Mouse (Mus musculus) limb, embryonic 15.5 days (tissue): ENCODE results near the gene Alkbh1. TPM values are rescaled to one million over a fixed set of nuclear protein-coding genes. Genes with fewer than 3 reads are reported as not detected.

Source experiments
- ATAC-seq: fragments of 200-750 bp; cut with Nextera tagmentation; 2 replicates; pipeline ENCODE4 v1.8.0; 2017; ENCODE audit warnings: low read depth, moderate TSS enrichment; ENCODE audit not compliant: insufficient number of reproducible peaks, low FRiP score, low TSS enrichment
- H3K27ac ChIP-seq: fragments of 300-500 bp; sonication (generic); 2 replicates; pipeline ENCODE4 v1.5.1; 2015; ENCODE audit warnings: moderate library complexity, mild to moderate bottlenecking, inconsistent platforms
- H3K27me3 ChIP-seq: fragments of 300-500 bp; sonication (generic); 2 replicates; pipeline ENCODE4 v1.6.1; 2015; ENCODE audit warnings: inconsistent platforms
- H3K36me3 ChIP-seq: fragments of 300-500 bp; sonication (generic); 2 replicates; pipeline ENCODE4 v1.6.1; 2015; ENCODE audit warnings: inconsistent platforms
- H3K4me1 ChIP-seq: fragments of 300-500 bp; sonication (generic); 2 replicates; pipeline ENCODE4 v1.6.1; 2015; ENCODE audit warnings: inconsistent platforms
- H3K4me2 ChIP-seq: fragments of 300-500 bp; sonication (generic); 2 replicates; pipeline ENCODE4 v1.6.1; 2015; ENCODE audit warnings: mild to moderate bottlenecking, inconsistent platforms
- H3K4me3 ChIP-seq: fragments of 300-500 bp; sonication (generic); 2 replicates; pipeline ENCODE4 v1.5.1; 2015; ENCODE audit warnings: mild to moderate bottlenecking, inconsistent platforms
- H3K9ac ChIP-seq: fragments of 300-500 bp; sonication (generic); 2 replicates; pipeline ENCODE4 v1.6.1; 2015; ENCODE audit warnings: inconsistent platforms
- H3K9me3 ChIP-seq: fragments of 300-500 bp; sonication (generic); 2 replicates; pipeline ENCODE4 v1.6.1; 2016; ENCODE audit warnings: inconsistent platforms
- WGBS: fragments of 180-500 bp; shearing (Covaris S2); methylation state at CpG from one replicate; pipeline ENCODE4 v1.1.7; 2015; 5-methylcytosine and 5-hydroxymethylcytosine counted together
- polyA plus RNA-seq: library from polyadenylated mRNA; unstranded; fragments of >200 nt; fragmentation: Nextera tagmentation; extraction: Ambion mirVana; gene quantifications from 2 replicates; pipeline ENCODE4 v1.2.1, GENCODE M21; 2015

The Alkbh1 gene
- polyA plus RNA-seq, 1 experiment from 2014 or later: 66.1 TPM

DNA sequence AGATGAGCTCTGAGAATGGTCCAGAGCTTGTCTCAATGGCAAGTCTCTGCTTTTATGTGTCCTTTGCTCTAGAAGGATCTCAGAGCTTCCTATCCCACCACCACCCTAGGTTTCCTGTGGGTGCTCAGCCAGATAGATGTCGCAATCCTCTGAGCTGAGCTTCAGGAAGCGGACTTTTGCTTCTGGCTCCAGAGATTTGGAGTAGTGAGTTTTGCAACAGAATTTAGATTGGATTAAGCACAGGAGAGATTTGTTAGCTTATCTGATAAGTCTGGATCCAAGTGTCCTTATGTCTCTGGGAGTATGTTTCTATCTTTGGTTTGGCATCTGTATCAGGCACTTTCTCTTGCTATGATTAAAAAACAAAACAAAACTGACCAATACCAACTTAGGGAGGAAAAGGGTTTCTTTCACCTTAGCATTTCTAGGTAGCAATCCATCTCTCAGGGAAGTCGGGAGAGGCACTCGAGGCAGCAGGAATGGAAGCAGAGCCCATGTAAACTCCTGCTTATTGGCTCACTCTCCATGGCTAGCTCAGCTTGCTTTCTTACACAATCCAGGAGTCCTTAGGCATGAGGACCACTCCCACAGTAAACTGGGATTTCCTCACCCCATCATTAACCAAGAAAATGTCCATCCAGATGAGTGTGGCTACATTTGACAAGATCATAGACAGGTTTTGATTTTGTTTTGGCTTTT lies 50.2 kb downstream of the Alkbh1 start:
- Histone ChIP-seq H3K9me3 (no peaks in the 10 kb centered on the region), H3K27me3 (no peaks in the 10 kb centered on the region), H3K9ac (no peak overlapping the region), H3K27ac (no peak overlapping the region), H3K4me1 (no peaks in the 10 kb centered on the region), H3K4me3 (no peak overlapping the region), H3K4me2 (no peak overlapping the region), H3K36me3 (no peaks in the 10 kb centered on the region)
- 77% methylated on average over 4 of the region's 4 CpGs for WGBS
- ATAC-seq: no peak

DNA sequence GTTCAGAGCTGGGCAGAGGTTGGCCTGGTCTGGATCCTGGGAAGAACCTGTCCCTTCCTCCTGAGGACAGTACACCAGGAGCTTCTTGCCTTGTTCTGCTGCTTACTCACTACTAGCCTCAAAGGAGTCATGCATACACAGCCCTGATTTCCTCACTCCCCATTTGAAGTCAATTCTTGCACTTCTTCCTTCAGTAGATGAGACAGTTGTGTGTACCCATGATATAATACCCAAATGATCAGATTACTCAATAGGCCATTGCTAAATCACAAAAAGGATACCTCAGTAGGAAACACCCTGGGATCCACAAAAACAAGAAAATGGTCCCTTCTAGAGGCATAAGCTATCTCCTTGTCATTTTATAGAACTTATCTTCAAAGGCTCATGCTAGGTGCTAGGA lies 52.5 kb downstream of the Alkbh1 start:
- no peaks in the 10 kb centered on the region for H3K27me3 ChIP-seq
- no peak for ATAC-seq
- H3K4me1 ChIP-seq: peaks cover 8% of the 10 kb centered on the region
- H3K4me3 ChIP-seq: no peak overlapping the region
- H3K4me2 ChIP-seq: no peak overlapping the region
- H3K9me3 ChIP-seq: no peaks in the 10 kb centered on the region
- no peak overlapping the region for H3K27ac ChIP-seq
- H3K36me3 ChIP-seq: no peaks in the 10 kb centered on the region
- H3K9ac ChIP-seq: no peak overlapping the region

DNA sequence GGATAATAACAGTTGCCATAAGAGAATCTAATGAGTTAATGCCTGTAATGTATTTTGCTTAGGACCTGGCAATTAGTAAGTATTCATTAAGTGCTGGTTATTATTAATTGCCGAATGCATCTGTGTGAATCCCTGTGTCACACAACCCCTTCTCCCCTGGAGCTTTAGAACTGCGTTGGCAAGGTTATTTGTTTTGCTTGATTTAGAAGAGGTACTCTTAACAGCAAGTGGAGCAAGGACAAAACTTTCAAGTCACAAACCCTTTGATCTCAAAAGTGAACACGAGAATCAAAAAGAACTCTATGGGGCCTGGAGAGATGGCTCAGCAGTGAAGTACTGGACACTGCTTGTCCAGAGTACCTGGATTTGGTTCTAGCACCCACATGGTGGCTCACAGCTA lies 54.6 kb downstream of the Alkbh1 start:
- Histone ChIP-seq H3K36me3 (no peaks in the 10 kb centered on the region), H3K4me1 (peaks cover 8% of the 10 kb centered on the region), H3K9me3 (no peaks in the 10 kb centered on the region), H3K9ac (no peak overlapping the region), H3K4me2 (no peak overlapping the region), H3K4me3 (no peak overlapping the region), H3K27ac (no peak overlapping the region), H3K27me3 (no peaks in the 10 kb centered on the region)
- 63% methylated on average over 3 of the region's 3 CpGs for WGBS
- ATAC-seq: no peak

- Histone ChIP-seq H3K27ac (peak within 1 kb of the TSS; percentile 87), H3K36me3 (no peaks in the 10 kb centered on the region), H3K9ac (peak within 1 kb of the TSS; percentile 90), H3K9me3 (no peaks in the 10 kb centered on the region), H3K27me3 (no peaks in the 10 kb centered on the region), H3K4me1 (peaks cover 8% of the 10 kb centered on the region), H3K4me2 (peak within 1 kb of the TSS; percentile 92), H3K4me3 (peak within 1 kb of the TSS; percentile 93)
- under 1% methylated on average over 45 of the region's 45 CpGs for WGBS
- ATAC-seq: peak; percentile 99
These were observed 55.6 kb downstream of the Alkbh1 start, which contains the start of gene Sptlc2 for GRCm38 (mm10) chr12:87388122-87388774. Sptlc2 (minus strand) TSS chr12:87388355.

GRCm38 (mm10) chr12:87387171-87388121 lies 56.4 kb downstream of the Alkbh1 start:
- peak overlapping the region; percentile 87 for H3K27ac ChIP-seq
- under 1% methylated on average over 61 of the region's 65 CpGs for WGBS
- H3K9ac ChIP-seq: peak overlapping the region; percentile 90
- ATAC-seq: no peak
- peak overlapping the region; percentile 93 for H3K4me3 ChIP-seq
- no peaks in the 10 kb centered on the region for H3K9me3 ChIP-seq
- H3K36me3 ChIP-seq: no peaks in the 10 kb centered on the region
- H3K27me3 ChIP-seq: no peaks in the 10 kb centered on the region
- H3K4me1 ChIP-seq: peaks cover 8% of the 10 kb centered on the region
- peak overlapping the region; percentile 92 for H3K4me2 ChIP-seq

DNA sequence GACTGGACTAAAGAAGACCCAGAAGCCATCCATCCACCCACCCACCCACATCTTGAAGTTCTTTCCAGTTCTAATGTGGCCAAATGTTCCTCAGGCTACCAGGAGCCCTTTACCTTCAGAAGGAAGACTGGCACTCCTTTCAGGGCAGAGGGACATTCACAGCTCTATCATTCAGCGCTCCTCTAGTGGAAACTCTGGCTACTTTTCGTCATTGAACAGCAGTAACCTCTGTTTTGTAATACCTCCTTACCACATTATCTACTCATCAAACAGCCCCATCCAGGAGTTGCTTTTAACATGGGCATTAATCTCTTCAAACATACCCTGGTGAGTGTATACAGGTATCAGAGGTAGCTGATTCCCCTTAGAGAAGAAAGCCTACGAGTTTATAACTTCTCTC lies 58.8 kb downstream of the Alkbh1 start:
- ATAC-seq: no peak
- 84% methylated on average over 3 of the region's 3 CpGs for WGBS
- Histone ChIP-seq H3K27me3 (no peaks in the 10 kb centered on the region), H3K9ac (no peak overlapping the region), H3K9me3 (no peaks in the 10 kb centered on the region), H3K4me1 (peaks cover 8% of the 10 kb centered on the region), H3K4me2 (no peak overlapping the region), H3K4me3 (no peak overlapping the region), H3K27ac (no peak overlapping the region), H3K36me3 (no peaks in the 10 kb centered on the region)

- no peak overlapping the region for H3K9ac ChIP-seq
- WGBS: 54% methylated on average over 2 of the region's 2 CpGs
- no peaks in the 10 kb centered on the region for H3K36me3 ChIP-seq
- no peaks in the 10 kb centered on the region for H3K27me3 ChIP-seq
- H3K4me2 ChIP-seq: no peak overlapping the region
- no peak overlapping the region for H3K27ac ChIP-seq
- ATAC-seq: no peak
- H3K9me3 ChIP-seq: no peaks in the 10 kb centered on the region
- H3K4me3 ChIP-seq: no peak overlapping the region
- peaks cover 3% of the 10 kb centered on the region; the same call in 1 of the 2 replicates for H3K4me1 ChIP-seq
These were observed 62.5 kb downstream of the Alkbh1 start for GRCm38 (mm10) chr12:87381380-87381682.

DNA sequence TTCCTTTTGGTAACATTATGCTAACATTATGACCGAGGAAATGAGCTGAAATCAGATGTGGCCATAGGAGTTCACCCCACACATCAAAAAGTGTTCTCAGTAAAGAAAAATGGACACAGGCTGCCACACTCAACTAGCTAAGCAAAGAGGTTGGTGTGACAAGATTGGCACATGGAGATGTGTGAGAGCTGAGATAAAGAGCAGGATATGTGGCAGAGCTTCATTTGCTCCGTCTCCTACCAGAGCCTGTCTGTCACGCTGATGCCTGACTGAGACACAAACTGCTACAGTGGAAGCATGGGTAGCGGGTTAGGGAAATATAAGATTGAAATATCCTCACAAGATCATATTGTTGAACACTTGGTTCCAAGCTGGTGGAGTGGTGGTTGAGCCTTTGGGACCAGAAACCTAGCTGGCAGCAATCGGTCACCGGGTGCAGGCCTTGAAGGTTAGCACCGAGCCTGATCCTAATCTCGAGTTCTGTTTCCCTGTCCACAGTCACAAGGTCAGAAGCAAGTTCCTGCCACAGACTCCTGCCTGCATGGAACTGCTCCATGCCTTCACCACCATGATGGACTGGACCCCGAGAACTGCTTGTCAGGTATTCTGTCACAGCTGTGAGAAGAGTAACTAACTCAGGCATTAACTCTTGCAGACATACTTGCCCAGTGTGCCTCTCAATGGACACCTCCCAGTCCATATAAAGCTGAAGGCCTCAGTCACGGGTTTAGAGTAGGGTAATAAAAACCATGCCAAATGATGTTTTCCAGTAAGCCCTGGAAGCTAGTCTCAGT lies 63.0 kb downstream of the Alkbh1 start:
- no peaks in the 10 kb centered on the region for H3K27me3 ChIP-seq
- peaks cover 3% of the 10 kb centered on the region; the same call in 1 of the 2 replicates for H3K4me1 ChIP-seq
- no peak overlapping the region for H3K4me2 ChIP-seq
- H3K27ac ChIP-seq: no peak overlapping the region
- H3K9me3 ChIP-seq: no peaks in the 10 kb centered on the region
- no peak for ATAC-seq
- no peak overlapping the region for H3K4me3 ChIP-seq
- H3K9ac ChIP-seq: no peak overlapping the region
- 82% methylated on average over 10 of the region's 10 CpGs for WGBS
- no peaks in the 10 kb centered on the region for H3K36me3 ChIP-seq

DNA sequence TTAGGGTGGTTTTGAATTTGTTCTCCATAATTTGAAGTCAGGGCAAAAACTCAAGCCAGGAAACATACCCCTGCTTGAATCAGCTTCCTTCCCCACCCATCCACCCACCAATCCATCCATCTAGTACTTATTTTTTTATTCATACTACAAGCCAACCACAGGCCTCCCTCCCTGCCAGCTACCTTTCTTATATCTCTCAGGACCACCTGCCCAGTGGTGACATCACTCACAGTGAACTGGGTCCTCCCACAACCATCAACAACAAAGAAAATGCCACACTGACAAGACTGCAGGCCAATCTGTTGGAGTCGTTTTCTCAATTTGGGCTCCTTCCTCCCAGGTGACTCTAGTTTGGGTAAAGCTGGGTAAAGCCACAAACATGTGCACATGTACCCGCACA lies 64.3 kb downstream of the Alkbh1 start:
- WGBS: 80% methylated on average over 2 of the region's 2 CpGs

More for the DNA sequence above, 64.3 kb downstream of the Alkbh1 start:
- no peak for ATAC-seq
- no peak overlapping the region for H3K27ac ChIP-seq
- peaks cover 3% of the 10 kb centered on the region; the same call in 1 of the 2 replicates for H3K4me1 ChIP-seq
- no peaks in the 10 kb centered on the region for H3K27me3 ChIP-seq
- no peak overlapping the region for H3K9ac ChIP-seq
- H3K4me3 ChIP-seq: no peak overlapping the region
- H3K36me3 ChIP-seq: no peaks in the 10 kb centered on the region
- H3K4me2 ChIP-seq: no peak overlapping the region
- H3K9me3 ChIP-seq: no peaks in the 10 kb centered on the region
